Mouse (Mus musculus): ENCODE measurements around the gene Plscr1. TPM values are rescaled to one million over a fixed set of nuclear protein-coding genes. Genes with fewer than 3 reads are reported as not detected.

Plscr1 gene
- polyA plus RNA-seq, 1 experiment from 2014 or later, result 23.1 TPM

DNA sequence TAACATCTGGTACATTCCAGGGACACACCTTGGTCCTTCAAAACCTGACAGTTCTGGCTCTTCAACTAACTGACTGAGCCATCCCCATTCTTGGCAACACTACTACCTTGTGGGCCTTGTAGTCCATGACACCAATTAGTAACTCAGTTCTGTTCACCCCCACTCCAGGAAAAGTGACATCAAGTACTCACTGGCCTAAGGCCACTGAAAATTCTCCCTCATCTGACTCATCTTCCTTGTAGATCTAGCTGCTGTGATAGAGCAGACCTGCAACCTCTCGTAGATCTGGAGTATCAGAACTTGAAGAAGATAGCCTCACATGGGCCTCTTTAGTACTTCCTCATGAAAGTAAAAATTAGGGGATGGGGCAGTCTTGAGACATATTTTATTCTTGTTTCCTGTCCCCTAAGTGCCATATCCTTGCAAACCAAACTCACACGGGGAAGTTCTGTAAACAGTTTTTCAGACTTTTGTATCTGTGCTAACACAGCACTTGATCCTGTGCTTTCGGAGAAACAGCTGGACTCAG lies 23.4 kb upstream of the Plscr1 start:
- Histone ChIP-seq H3K4me2 (no peak overlapping the region), H3K27me3 (replicated peaks) (no peaks in the 10 kb centered on the region), H3K27ac (no peak overlapping the region), H3K9me3 (replicated peaks) (no peaks in the 10 kb centered on the region), H3K36me3 (no peaks in the 10 kb centered on the region), H3K9ac (no peak overlapping the region), H3K4me3 (no peak overlapping the region), H3K4me1 (0 out of 2 replicates have a peak, but pooled peaks cover 8% of the 10 kb centered on the region)
- ATAC-seq, result no peak
- WGBS (ENCODE audit: insufficient replicate concordance), result 46% methylated on average over 3 of the region's 3 CpGs

DNA sequence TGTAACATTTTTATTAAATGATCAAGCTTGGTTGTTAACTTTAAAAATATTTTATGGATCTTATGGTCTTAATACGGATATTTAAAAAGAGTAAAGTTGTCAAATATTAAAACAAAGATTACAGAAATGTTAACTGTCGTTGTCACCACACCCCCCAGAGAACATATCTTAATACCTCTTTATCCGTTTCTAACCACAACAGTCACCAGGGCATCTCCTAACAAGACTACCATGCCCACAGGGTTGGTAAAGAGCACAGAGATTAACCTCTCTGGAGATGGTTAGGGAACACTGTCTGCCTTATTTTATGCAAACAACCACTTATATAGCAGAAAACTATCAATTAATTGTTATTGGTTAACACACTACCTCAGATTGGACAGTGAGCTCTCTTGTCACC lies 22.8 kb upstream of the Plscr1 start:
- H3K27ac ChIP-seq, result no peak overlapping the region
- no peaks in the 10 kb centered on the region for H3K27me3 ChIP-seq (replicated peaks)
- WGBS (ENCODE audit: insufficient replicate concordance), result 35% methylated on average over 3 of the region's 3 CpGs
- H3K9ac ChIP-seq, result no peak overlapping the region
- H3K36me3 ChIP-seq, result no peaks in the 10 kb centered on the region
- no peaks in the 10 kb centered on the region for H3K9me3 ChIP-seq (replicated peaks)
- H3K4me2 ChIP-seq, result no peak overlapping the region
- no peak for ATAC-seq
- no peak overlapping the region for H3K4me3 ChIP-seq
- H3K4me1 ChIP-seq, result 0 out of 2 replicates have a peak, but pooled peaks cover 8% of the 10 kb centered on the region

DNA sequence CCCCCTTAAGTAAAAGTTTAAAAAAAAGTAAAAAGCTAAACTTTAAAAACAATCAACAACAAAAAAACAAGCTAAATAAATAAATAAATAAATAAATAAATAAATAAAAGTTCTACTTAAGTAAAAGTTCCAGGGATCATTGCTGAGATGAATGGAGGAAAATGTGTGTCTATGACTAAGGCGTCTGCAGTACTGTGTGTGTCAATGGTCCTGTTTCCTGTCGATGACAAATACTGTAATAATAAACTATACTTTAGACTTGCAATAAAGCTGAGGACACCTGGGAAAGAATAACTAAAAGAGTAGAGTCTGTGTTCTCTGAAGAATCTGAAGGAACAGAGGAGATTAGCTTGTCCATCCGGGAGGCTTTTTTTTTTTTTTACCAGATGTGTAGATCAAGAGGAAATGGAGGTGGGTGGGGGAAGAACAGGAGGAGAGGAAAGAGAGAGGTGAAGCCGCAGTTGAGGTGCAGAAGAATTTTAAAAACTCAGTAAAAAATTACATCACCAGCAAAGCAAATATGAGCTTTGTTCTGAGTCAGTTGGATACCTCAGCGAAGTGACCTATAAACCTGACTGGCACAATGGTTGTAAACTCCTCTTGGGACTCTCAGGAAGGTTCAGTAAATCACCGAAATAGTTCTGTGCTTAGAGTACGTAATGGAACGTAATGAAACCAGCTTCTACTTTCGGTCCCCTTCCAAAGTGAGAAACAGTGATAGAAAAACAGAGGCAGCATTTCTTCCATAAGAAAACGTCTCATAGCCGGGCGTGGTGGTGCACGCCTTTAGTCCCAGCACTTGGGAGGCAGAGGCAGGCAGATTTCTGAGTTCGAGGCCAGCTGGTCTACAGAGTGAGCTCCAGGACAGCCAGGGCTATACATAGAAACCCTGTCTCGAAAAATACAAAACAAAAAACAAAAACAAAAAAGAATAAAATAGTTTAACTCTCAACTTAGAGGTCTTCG lies 20.4 kb upstream of the Plscr1 start:
- no peaks in the 10 kb centered on the region for H3K9me3 ChIP-seq (replicated peaks)
- ATAC-seq, result no peak
- WGBS (ENCODE audit: insufficient replicate concordance), result 64% methylated on average over 16 of the region's 16 CpGs
- H3K4me2 ChIP-seq, result no peak overlapping the region
- H3K9ac ChIP-seq, result no peak overlapping the region
- H3K4me3 ChIP-seq, result no peak overlapping the region
- 0 out of 2 replicates have a peak, but pooled peaks cover 8% of the 10 kb centered on the region for H3K4me1 ChIP-seq
- no peak overlapping the region for H3K27ac ChIP-seq
- H3K36me3 ChIP-seq, result no peaks in the 10 kb centered on the region
- no peaks in the 10 kb centered on the region for H3K27me3 ChIP-seq (replicated peaks)

DNA sequence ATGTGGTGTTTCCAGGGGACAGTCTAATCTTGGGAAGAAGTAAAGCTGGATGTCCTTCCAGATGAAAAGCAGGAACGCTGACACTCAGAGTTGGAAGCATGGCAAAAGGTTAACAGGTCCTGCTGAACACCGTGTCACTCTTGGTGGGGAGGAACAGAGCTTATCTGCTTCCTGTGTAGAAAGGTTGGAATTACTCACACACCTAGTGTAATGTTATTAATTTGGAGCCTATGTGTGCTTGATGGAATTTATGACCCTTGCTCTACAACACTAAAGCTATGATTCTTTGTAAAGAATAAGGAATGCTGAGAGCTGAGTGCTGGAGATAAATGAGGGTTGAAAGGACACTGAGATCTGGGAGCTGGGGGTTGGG lies 19.7 kb upstream of the Plscr1 start:
- no peaks in the 10 kb centered on the region for H3K9me3 ChIP-seq (replicated peaks)
- H3K9ac ChIP-seq, result no peak overlapping the region
- no peak overlapping the region for H3K27ac ChIP-seq
- WGBS (ENCODE audit: insufficient replicate concordance), result 33% methylated on average over 2 of the region's 2 CpGs
- H3K4me3 ChIP-seq, result no peak overlapping the region
- no peak overlapping the region for H3K4me2 ChIP-seq
- H3K4me1 ChIP-seq, result 0 out of 2 replicates have a peak, but pooled peaks cover 8% of the 10 kb centered on the region
- H3K36me3 ChIP-seq, result no peaks in the 10 kb centered on the region
- no peak for ATAC-seq
- no peaks in the 10 kb centered on the region for H3K27me3 ChIP-seq (replicated peaks)

DNA sequence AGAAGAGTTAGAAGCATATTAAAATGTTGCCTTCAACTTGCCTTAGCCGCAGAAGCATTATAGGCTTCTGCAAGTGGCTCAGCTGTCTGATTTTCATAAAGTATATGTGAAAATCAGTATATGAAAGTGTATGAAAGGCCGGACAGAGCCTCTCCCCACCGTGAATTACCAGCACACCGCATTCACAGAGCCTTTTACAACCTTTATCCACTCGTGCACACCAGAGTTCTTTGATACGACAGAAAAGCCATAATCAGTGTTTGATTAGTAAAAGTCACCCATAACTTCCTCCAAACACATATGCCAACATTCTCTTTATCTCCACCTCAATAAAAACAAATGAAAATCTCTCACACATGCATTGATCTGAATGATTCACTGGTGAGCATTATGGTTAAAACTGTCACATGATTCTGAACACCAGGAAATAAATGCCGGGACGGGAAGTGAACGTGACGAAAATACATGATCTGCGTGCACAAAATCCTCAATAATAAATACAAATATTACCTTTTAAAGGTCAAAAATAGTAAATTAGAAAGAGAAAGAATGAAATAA lies 14.6 kb upstream of the Plscr1 start:
- Histone ChIP-seq H3K4me3 (no peak overlapping the region), H3K36me3 (no peaks in the 10 kb centered on the region), H3K27ac (no peak overlapping the region), H3K4me1 (0 out of 2 replicates have a peak, but pooled peaks cover 4% of the 10 kb centered on the region), H3K27me3 (replicated peaks) (no peaks in the 10 kb centered on the region), H3K4me2 (no peak overlapping the region), H3K9me3 (replicated peaks) (no peaks in the 10 kb centered on the region), H3K9ac (no peak overlapping the region)
- 82% methylated on average over 11 of the region's 11 CpGs for WGBS (ENCODE audit: insufficient replicate concordance)
- ATAC-seq, result no peak

DNA sequence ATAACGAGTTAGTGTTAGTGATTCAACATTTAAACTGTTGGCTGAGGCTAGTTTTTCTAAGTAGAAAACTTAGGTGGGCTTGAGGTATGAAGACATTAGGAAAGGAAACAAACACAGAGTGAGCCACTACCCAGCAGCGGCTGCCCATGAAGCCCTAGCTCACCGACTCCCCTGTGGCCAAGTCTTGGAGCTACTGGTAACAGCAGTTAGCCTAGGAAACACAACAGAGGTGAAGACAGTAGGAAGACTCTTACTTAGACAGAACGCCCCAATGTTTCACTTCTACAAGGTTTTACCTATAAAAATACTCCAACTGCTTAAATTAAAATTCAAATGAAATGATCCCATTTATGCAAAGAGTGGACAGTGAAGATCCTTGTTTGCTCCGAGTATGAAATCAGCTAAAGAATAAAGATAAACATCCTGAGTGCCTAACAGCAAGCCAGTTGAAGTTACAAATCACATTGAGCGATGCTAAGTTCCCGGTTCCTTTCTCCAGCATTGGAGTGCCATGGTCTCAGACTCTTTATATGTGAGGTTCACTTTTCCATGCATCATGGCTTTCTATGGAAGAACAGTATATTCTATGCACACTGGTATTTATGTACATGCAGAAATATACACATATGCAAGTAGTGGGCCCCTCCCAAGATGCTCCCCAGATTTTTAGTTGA lies 640 bp upstream of the Plscr1 start:
- no peak for ATAC-seq
- Histone ChIP-seq H3K27ac (no peak overlapping the region), H3K9ac (no peak overlapping the region), H3K9me3 (replicated peaks) (no peaks in the 10 kb centered on the region), H3K4me2 (peak overlapping the region; percentile 76; the same call in 1 of the 2 replicates), H3K27me3 (replicated peaks) (no peaks in the 10 kb centered on the region), H3K4me1 (peaks cover 29% of the 10 kb centered on the region), H3K36me3 (no peaks in the 10 kb centered on the region), H3K4me3 (no peak overlapping the region)
- 69% methylated on average over 7 of the region's 7 CpGs for WGBS (ENCODE audit: insufficient replicate concordance)

DNA sequence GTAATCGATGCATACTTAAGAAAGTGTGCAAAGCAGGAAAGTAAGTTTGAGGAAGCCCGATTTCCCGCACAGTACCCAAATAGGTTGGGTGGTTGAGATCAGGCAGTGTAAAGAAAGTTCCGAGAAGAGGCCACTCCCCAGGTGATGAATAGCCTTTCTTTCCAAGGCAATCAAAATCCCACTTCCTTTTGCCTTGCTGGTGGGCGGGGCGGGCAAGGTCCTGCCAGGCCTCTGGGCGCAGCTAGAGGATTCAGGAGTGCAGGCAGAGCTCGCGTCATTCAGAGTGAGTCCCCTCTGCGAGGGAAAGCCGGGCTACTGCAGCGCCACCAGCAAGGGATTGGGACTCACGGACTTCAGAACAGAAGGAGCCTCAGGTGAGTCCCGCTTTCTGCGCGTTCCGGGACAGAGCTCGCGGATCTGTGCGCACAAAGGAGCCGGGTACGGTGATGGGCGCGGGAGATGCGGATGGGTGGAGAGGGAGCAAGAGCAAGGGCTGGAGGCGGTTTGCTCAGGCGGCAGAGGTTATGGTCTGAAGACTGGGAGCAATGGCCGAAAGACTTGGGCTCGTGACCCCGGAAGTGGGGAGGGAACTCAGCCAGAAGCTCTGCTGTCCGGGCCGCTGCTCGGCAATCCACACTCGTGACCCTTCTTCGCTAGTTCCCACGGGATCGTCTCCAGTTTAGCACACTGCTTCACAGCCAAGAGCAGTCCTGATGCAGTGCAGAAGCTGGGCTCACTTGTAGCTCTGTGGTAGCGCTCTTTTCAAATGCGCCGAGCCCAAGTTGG lies 630 bp downstream of the Plscr1 start:
- H3K9me3 ChIP-seq (replicated peaks), result no peaks in the 10 kb centered on the region
- peak overlapping the region; percentile 72 for H3K9ac ChIP-seq
- peak overlapping the region; percentile 84 for H3K27ac ChIP-seq
- peak overlapping the region; percentile 67 for H3K4me3 ChIP-seq
- no peaks in the 10 kb centered on the region for H3K36me3 ChIP-seq
- H3K27me3 ChIP-seq (replicated peaks), result no peaks in the 10 kb centered on the region
- H3K4me2 ChIP-seq, result peak overlapping the region; percentile 76
- peaks cover 36% of the 10 kb centered on the region for H3K4me1 ChIP-seq
- ATAC-seq, result peak; percentile 85
- under 1% methylated on average over 40 of the region's 40 CpGs for WGBS (ENCODE audit: insufficient replicate concordance)

DNA sequence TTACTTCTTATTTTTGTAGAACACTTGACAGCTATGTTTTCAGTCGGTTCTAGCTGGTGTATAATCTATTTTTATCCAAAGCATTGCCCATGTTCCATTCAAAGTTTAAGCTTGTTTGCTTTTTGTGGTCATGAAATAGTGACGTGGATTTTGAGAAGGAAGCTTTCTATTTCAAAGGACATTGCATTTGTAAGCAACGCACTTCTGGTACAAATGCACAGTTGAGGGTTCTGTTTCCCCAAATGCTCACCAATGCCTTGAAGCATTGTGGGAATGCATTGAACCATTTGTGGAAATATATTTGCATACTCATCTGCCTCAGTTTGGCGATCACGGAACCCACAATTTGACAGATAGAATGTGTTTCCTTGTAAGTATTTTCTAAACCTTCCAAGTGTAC lies 3.2 kb downstream of the Plscr1 start:
- Histone ChIP-seq H3K4me2 (0 out of 2 replicates have a peak overlapping the region, but pooled peaks have one; percentile 8), H3K36me3 (no peaks in the 10 kb centered on the region), H3K27ac (no peak overlapping the region), H3K27me3 (replicated peaks) (no peaks in the 10 kb centered on the region), H3K4me1 (peaks cover 36% of the 10 kb centered on the region), H3K9me3 (replicated peaks) (no peaks in the 10 kb centered on the region), H3K9ac (no peak overlapping the region), H3K4me3 (no peak overlapping the region)
- WGBS (ENCODE audit: insufficient replicate concordance), result 60% methylated on average over 5 of the region's 5 CpGs
- ATAC-seq, result no peak

DNA sequence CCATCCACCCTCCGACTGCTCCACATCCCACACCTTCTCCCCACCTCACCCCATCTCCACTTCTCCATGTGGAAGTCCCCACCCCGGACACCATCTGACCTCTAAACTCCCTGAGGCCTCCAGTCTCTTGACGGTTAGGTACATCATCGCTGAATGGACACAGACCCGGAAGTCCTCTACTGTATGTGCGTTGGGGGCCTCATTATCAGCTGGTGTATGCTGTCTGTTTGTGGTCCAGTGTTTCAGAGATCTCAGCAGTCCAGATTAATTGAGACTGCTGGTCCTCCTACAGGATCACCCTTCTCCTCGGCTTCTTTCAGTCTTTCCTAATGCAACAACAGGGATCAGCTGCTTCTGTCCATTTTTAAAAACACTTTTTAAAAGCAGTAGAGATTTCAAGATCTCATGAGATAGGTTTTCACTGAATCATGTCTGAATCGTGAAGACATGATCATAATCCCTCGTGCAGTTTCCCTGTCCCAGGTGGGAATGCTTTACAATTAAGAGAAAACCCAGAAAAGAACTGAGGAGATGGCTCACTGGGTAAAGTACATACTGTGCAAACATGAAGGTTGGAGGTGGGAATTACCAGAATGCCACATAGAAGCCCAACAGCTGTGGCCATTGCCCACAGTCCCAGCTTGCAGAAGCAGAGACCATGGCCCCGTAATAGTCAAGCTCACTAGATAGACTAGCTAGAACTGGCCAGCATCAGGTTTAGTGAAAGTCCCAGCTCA lies 4.2 kb downstream of the Plscr1 start:
- Histone ChIP-seq H3K9me3 (replicated peaks) (no peaks in the 10 kb centered on the region), H3K4me1 (peaks cover 36% of the 10 kb centered on the region), H3K27me3 (replicated peaks) (no peaks in the 10 kb centered on the region), H3K4me3 (no peak overlapping the region), H3K27ac (no peak overlapping the region), H3K36me3 (no peaks in the 10 kb centered on the region), H3K4me2 (peak overlapping the region; percentile 32), H3K9ac (no peak overlapping the region)
- 46% methylated on average over 10 of the region's 10 CpGs for WGBS (ENCODE audit: insufficient replicate concordance)
- ATAC-seq, result 0 out of 2 replicates have a peak, but pooled peaks have one; percentile 16

DNA sequence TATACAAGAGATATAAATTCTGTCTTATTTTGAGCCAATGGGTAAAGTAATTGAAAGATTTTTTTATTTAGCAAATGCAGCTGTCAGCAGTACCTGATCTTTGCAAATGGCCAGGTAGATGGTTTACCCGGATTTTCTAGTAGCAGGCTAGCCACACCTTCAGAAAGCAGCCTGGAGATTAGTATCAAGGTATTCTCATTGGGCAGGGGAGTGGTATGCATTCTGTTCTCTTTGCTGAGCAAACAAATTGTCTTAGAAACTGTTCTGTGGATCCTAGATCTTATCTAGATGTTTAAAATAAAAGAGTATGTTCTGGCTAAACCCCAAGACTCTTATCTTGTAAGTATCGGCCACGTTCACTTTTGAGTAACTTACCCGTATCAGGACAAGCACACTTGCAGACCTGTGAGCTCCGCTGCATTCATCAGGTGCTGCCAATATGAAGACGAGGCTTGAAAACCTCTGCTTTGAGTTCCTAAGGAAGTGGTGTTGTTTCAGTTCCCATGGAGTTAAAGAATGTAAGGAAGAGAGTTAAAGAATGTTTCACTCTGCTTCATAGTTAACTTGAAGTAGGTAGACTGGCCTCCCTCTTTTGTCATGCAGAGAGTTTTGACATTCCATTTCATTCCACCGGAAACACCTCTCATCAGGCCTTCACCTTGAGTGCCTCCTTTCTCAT lies 11.1 kb downstream of the Plscr1 start:
- Histone ChIP-seq H3K36me3 (peaks cover 26% of the 10 kb centered on the region), H3K27me3 (replicated peaks) (no peaks in the 10 kb centered on the region), H3K27ac (no peak overlapping the region), H3K4me1 (peaks cover 4% of the 10 kb centered on the region; the same call in 1 of the 2 replicates), H3K9ac (no peak overlapping the region), H3K9me3 (replicated peaks) (no peaks in the 10 kb centered on the region), H3K4me3 (no peak overlapping the region), H3K4me2 (no peak overlapping the region)
- 60% methylated on average over 7 of the region's 7 CpGs for WGBS (ENCODE audit: insufficient replicate concordance)
- ATAC-seq, result no peak
